Mouse (Mus musculus): ENCODE measurements around the gene Rhbdl1.

GRCm38 (mm10) chr17:25883824-25884223 is 46.7 kb upstream of the Rhbdl1 start:
- TF ChIP-seq EP300 (IDR thresholded peaks at IDR 0.05; ENCODE audit: insufficient read depth, low read depth, low read length) (no peak), POLR2A (IDR thresholded peaks at IDR 0.05; ENCODE audit: insufficient read depth, low read length) (no peak), CTCF (IDR thresholded peaks at IDR 0.05; ENCODE audit: low read depth, low read length) (no peak)

Measured in ES-Bruce4 (cell line).